Mouse (Mus musculus) spleen, adult 2 months (tissue): ENCODE results near the gene Morn4. TPM values are rescaled to one million over a fixed set of nuclear protein-coding genes. Genes with fewer than 3 reads are reported as not detected.
A peak's percentile ranks its signal among the peaks of the same experiment; 100 is the strongest.

ENCODE experiments used
- DNase-seq, 2 experiments: peaks; one replicate each; pipeline versions ENCODE4 v3.0.0 to v3.0.0-alpha.2; 2012 to 2021; ENCODE audit warnings: low spot score in 2 of 2, low read depth in 1 of 2
- H3K27ac ChIP-seq: fragments of 200-500 bp; 2 replicates; pipeline ENCODE4 v1.5.1; 2012; ENCODE audit warnings: low read length, inconsistent platforms; ENCODE audit not compliant: insufficient read depth
- H3K27me3 ChIP-seq: fragments of 200-500 bp; 2 replicates; pipeline ENCODE4 v1.6.1; 2012; ENCODE audit warnings: mild to moderate bottlenecking, moderate library complexity, low read length, inconsistent platforms; ENCODE audit not compliant: control insufficient read depth, insufficient read depth
- H3K36me3 ChIP-seq: fragments of 200-500 bp; 2 replicates; pipeline ENCODE4 v1.6.1; 2012; ENCODE audit warnings: mild to moderate bottlenecking, low read length, inconsistent platforms; ENCODE audit not compliant: control insufficient read depth, insufficient read depth
- H3K4me1 ChIP-seq: fragments of 200-500 bp; 2 replicates; pipeline ENCODE4 v1.6.1; 2011; ENCODE audit warnings: inconsistent platforms; ENCODE audit not compliant: control insufficient read depth, insufficient read depth, insufficient read length
- H3K4me3 ChIP-seq: fragments of 200-500 bp; 2 replicates; pipeline ENCODE4 v1.5.1; 2011; ENCODE audit warnings: mild to moderate bottlenecking, inconsistent platforms; ENCODE audit not compliant: insufficient read depth, insufficient read length; ENCODE audit errors: extremely low read depth
- CTCF ChIP-seq: fragments of 200-500 bp; IDR thresholded peaks from 2 replicates; pipeline ENCODE4 v1.5.1; 2011; ENCODE audit warnings: mild to moderate bottlenecking, inconsistent platforms; ENCODE audit not compliant: insufficient read depth, insufficient read length, insufficient replicate concordance; ENCODE audit errors: extremely low read depth
- POLR2A ChIP-seq: fragments of 200-500 bp; IDR thresholded peaks from 2 replicates; pipeline ENCODE4 v1.6.1; 2011; ENCODE audit warnings: low read depth, low read length, inconsistent platforms
- WGBS: fragments of 180-500 bp; shearing (Covaris S2); methylation state at CpG from one replicate; pipeline ENCODE4 v1.1.7; 2018; 5-methylcytosine and 5-hydroxymethylcytosine counted together
- polyA plus RNA-seq: library from polyadenylated mRNA; depleted of rRNA; stranded (reverse); fragments of >200 nt; gene quantifications from 2 replicates; pipeline ENCODE4 v1.2.3, GENCODE M21; 2012

The Morn4 gene
- polyA plus RNA-seq, 1 experiment, result 1.0 TPM

DNA sequence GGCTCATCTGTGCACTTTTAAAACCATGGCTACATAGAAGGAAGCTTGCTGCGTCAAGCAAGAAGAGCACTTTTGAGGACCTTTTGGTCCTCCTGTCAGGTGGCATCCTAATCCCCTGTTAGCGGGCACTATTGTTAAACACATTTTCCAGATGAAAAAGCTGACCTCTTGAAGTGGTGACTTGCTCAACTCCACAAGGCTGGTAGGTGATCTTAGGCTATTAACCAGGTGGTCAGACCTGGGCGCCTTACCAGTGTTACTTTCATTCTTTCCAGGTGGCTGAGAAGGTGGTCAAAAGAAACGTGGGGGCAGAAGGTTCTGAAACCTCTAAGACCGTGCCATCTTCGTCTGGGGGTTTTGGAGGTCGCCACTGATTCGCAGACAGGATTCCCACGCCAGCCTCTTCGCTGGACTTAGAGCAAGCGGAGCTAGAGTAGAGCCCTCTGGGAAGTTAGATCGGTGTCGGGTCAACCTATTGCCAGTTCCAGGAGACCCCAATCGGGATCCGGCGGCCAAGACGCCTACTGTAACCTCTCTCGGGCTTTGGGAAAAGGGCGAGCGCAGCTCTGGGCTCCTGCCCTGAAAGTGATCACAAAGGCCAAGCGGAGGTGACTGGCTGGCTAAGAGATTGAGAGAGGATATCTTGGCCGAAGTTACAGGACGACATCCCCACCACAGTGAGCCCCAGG is 42.0 kb upstream of the Morn4 start:
- H3K27me3 ChIP-seq, result no peaks in the 10 kb centered on the region
- H3K4me1 ChIP-seq, result peaks cover 8% of the 10 kb centered on the region; the same call in 1 of the 2 replicates
- H3K36me3 ChIP-seq, result no peaks in the 10 kb centered on the region
- no peak for TF ChIP-seq POLR2A
- no peak for TF ChIP-seq CTCF
- peak overlapping the region; percentile 71 for H3K4me3 ChIP-seq
- DNase-seq, result no peak
- peak overlapping the region; percentile 76 for H3K27ac ChIP-seq
- 11% methylated on average over 23 of the region's 23 CpGs for WGBS

DNA sequence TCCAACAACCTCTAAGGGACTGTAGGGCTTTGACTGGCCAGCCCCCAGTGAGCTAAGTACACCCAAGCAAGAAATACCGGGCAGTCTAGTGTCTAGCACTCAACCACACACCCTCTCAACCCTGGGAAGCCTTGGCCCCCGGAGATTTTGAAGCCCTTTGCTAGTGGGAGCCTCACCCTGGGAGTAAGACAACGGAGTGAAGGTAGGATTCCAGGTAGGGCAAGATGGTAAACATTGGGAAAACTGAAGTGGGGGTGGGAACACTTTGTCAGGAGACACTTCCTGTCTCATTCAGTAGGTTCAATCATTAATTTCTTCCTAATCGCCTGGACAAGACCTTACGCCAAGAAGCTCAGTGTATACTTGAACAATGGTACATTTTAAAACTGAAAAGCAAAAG is 40.9 kb upstream of the Morn4 start:
- no peak overlapping the region for H3K4me3 ChIP-seq
- H3K27ac ChIP-seq, result no peak overlapping the region
- 0 out of 2 replicates have a peak, but pooled peaks cover 2% of the 10 kb centered on the region for H3K36me3 ChIP-seq
- H3K4me1 ChIP-seq, result peaks cover 8% of the 10 kb centered on the region; the same call in 1 of the 2 replicates
- TF ChIP-seq CTCF, result no peak
- TF ChIP-seq POLR2A, result no peak
- H3K27me3 ChIP-seq, result no peaks in the 10 kb centered on the region
- WGBS, result 95% methylated on average over 5 of the region's 5 CpGs
- no peak for DNase-seq

DNA sequence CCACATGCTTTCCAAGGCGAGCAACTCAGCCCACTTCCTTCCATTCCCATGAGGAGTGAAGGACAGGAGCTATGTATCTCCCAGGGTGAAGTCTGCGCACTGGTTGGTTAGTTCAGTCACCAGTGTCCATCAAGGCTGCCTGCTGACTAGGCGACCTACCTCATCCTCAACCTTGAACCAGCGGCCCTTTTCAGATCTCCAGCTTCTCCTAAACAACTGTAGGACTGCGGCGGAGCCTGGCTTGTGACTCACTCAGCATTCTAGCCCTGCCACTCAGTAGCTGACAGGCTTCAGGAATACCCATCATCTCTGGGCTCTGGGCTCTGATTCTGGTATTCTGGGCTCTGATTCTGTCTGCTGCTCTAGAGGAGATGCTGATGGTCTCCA is 40.1 kb upstream of the Morn4 start:
- WGBS, result 91% methylated on average over 6 of the region's 6 CpGs
- peaks cover 8% of the 10 kb centered on the region; the same call in 1 of the 2 replicates for H3K4me1 ChIP-seq
- H3K36me3 ChIP-seq, result peaks cover 6% of the 10 kb centered on the region
- no peak for DNase-seq
- H3K27me3 ChIP-seq, result no peaks in the 10 kb centered on the region
- TF ChIP-seq CTCF (no peak), POLR2A (no peak)
- H3K4me3 ChIP-seq, result no peak overlapping the region
- H3K27ac ChIP-seq, result no peak overlapping the region

DNA sequence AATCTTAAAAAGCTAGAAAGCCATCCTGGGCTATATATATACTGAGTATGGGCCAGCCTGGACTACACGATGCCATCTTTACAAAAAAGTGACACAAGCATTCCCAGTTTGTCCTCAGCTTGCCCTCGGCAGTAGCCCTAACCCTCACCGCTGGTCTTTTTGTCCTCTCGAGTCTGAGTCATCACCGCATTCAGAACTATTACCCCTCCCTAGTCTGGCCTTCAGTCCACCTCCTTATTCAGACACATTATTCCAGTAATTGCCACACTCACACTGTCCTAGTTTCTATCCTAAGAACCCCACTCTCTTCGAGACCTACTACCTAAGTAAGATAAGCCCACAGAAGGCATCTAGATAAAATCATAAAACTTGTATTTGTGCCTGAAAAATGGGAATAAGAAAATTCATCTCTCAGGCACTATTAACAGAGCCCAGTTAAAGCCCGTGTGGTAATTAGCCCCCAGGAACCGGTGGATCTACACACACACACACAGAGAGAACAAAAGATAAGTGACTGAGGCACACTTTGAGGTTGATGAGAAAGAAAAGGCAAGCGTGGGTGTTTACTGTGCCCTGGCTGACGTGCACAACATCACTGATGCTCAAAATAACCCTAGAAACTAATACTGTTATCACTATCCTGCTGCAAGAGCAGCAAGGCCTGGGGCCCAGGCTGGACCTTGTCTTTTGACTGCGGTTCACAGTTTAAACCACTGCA is 39.5 kb upstream of the Morn4 start:
- TF ChIP-seq POLR2A (no peak), CTCF (no peak)
- WGBS, result 85% methylated on average over 11 of the region's 11 CpGs
- H3K4me3 ChIP-seq, result no peak overlapping the region
- H3K4me1 ChIP-seq, result peaks cover 8% of the 10 kb centered on the region; the same call in 1 of the 2 replicates
- no peaks in the 10 kb centered on the region for H3K27me3 ChIP-seq
- no peak overlapping the region for H3K27ac ChIP-seq
- no peak for DNase-seq
- peaks cover 11% of the 10 kb centered on the region for H3K36me3 ChIP-seq

DNA sequence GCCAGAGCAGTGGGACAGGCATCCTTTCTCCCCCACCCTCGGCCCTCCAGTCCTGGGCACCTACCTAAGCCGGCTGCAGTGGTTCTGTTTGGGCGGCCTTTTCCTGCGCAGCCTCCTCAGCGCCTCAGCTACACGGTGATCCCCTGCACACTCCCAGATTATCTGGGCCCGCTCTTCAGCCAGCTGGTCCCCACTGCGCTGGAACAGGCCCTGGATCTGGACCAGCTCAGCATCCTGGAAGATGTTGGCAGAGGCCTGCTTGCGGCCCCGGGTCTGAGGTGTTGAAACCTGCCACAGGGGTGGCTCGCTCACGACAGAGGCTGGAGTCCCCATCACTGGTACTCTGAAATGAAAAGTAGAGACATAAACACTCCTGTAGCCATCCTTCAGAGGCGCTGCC is 38.5 kb upstream of the Morn4 start:
- no peak for TF ChIP-seq CTCF
- no peak for TF ChIP-seq POLR2A
- Histone ChIP-seq H3K36me3 (peaks cover 18% of the 10 kb centered on the region), H3K4me1 (peaks cover 5% of the 10 kb centered on the region; the same call in 1 of the 2 replicates), H3K4me3 (no peak overlapping the region), H3K27ac (no peak overlapping the region), H3K27me3 (no peaks in the 10 kb centered on the region)
- DNase-seq, result no peak
- WGBS, result 87% methylated on average over 13 of the region's 13 CpGs

DNA sequence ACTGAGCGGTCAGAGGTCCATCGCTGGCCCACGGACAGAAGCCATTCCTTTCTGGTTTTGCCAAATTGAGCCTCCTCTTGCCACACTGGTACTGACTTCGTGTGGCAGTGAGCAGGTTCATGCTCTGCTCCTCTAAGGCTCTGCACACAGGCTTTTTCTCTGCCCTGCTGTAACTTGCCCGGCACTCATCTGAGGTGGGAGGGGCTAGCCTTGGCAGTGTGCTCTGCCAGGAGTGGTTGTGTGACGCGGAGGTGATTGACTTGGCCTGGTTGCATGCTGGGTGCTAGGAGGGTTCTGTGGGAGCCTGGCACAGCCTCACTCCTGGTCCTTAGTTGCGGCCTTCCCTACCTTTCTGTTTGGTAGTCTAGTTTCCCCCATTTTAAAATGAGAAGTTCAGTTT is 34.3 kb upstream of the Morn4 start:
- Histone ChIP-seq H3K4me1 (no peaks in the 10 kb centered on the region), H3K27me3 (no peaks in the 10 kb centered on the region), H3K36me3 (peaks cover 23% of the 10 kb centered on the region), H3K4me3 (no peak overlapping the region), H3K27ac (no peak overlapping the region)
- TF ChIP-seq POLR2A (no peak), CTCF (no peak)
- 90% methylated on average over 8 of the region's 8 CpGs for WGBS
- no peak for DNase-seq

DNA sequence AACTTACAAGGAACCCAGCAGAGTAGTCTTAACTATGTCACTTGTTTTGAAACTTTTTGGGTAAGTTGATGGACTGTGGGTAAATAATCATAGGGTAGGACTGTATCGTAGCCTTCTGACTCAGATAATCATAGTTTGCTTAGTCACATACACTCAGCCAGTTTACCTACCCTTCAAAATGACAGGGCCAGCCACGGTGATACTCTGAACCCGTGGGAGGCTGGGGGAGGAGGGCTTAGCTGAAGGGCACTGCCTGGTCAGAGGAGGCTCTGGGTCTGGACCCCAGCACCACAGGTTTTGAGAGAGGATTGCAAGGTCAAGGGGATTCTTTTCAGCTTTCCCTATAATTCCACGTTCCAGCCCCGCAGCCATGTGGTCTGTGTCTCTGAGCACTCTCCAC is 32.4 kb upstream of the Morn4 start:
- H3K36me3 ChIP-seq, result peaks cover 24% of the 10 kb centered on the region
- no peak for DNase-seq
- no peak overlapping the region for H3K4me3 ChIP-seq
- TF ChIP-seq POLR2A (no peak), CTCF (no peak)
- H3K27ac ChIP-seq, result no peak overlapping the region
- H3K27me3 ChIP-seq, result no peaks in the 10 kb centered on the region
- WGBS, result 89% methylated on average over 5 of the region's 5 CpGs
- no peaks in the 10 kb centered on the region for H3K4me1 ChIP-seq
